Mouse (Mus musculus) 3134 (cell line): ENCODE measurements around the gene Rrp15.

Source experiments
- DNase-seq: peaks from one replicate; pipeline ENCODE4 v3.0.0-alpha.2; 2011; ENCODE audit warnings: low spot score; ENCODE audit not compliant: insufficient read length; ENCODE audit errors: extremely low read depth

Rrp15 gene

DNA sequence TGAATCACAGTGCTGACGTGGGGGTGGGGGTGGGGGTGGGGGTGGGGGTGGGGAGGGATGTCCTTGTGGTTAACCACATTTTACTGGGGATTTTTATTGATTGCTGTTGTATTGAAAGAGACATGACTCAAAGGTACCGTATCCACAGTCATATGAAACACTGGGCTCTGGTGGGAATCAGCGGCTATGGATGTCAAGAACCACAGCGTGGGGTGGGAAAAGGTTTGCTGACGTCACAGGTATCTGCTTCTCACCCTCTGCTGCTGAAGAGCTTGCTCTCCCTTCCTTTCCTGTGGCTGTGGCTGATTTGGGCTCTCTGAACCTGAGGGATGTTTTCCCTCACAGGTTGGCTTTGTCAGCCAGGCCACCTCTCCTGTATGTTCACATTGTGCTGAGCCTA lies 73.0 kb downstream of the Rrp15 start:
- no peak for DNase-seq

GRCm38 (mm10) chr1:186675263-186675662 lies 73.9 kb downstream of the Rrp15 start:
- DNase-seq: no peak

GRCm38 (mm10) chr1:186674621-186675020 lies 74.5 kb downstream of the Rrp15 start:
- DNase-seq: no peak

GRCm38 (mm10) chr1:186673166-186673565 lies 76.0 kb downstream of the Rrp15 start:
- DNase-seq: no peak
